Mouse (Mus musculus): ENCODE results near the gene Ubxn11. TPM values are rescaled to one million over a fixed set of nuclear protein-coding genes. Genes with fewer than 3 reads are reported as not detected.

The Ubxn11 gene
- total and polyA plus RNA-seq, 3 experiments: 6.0 to 38.8 (median 18.8) TPM

DNA sequence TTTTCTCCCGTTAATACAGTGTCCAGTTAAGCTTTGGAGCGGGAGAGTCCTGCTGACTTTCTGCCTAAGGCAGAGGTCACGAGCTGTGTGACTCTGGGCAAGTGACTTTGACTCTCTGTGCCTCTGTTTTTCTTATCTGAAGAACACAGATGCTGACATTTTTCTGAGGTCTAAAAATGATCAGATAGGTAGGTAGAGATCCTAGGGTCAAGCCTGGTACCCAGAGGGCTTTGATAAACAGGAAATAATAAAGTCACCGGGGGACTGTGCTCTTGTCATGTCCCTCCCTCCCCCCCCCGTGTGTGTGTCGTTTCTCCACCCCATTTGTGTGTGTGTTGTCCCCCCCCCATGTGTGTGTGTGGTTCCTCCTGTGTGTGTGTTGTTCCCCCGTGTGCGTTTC, 39.8 kb upstream of the Ubxn11 start:
- no peak overlapping the region for H3K9ac ChIP-seq (ENCODE audit: insufficient read depth, low read depth)
- TF ChIP-seq KAT2A (IDR thresholded peaks at IDR 0.05; ENCODE audit: insufficient replicate concordance, low read length) (no peak), ZNF384 (IDR thresholded peaks at IDR 0.05; ENCODE audit: low read depth, low read length) (no peak), JUND (conservative IDR thresholded peaks at IDR 0.05; ENCODE audit: low read depth, low read length) (no peak), E2F4 (IDR thresholded peaks at IDR 0.05; ENCODE audit: insufficient replicate concordance, low read depth, low read length) (no peak), UBTF (IDR thresholded peaks at IDR 0.05; ENCODE audit: low read depth, low read length) (no peak)
- H3K27me3 ChIP-seq (replicated peaks): no peaks in the 10 kb centered on the region
- dilution Hi-C loops (cut with MboI; ENCODE audit: extremely low pct_ligation_motif_present, extremely low pct_unique_long_range_greater_than_20kb, low sequenced_read_pairs): no loop called here
- no peak overlapping the region for H3K27ac ChIP-seq (ENCODE audit: insufficient read depth, low read depth)
- H3K4me2 ChIP-seq (ENCODE audit: insufficient read depth, low read depth, poor library complexity, severe bottlenecking): no peak overlapping the region
- no peaks in the 10 kb centered on the region for H3K36me3 ChIP-seq (replicated peaks in 1 of 2; ENCODE audit: control insufficient read depth in 1 of 2, insufficient read depth in 1 of 2, low read length in 1 of 2)
- in situ Hi-C loops (cut with MboI; ENCODE audit: low pct_ligation_motif_present, low pct_unique_long_range_greater_than_20kb, low sequenced_read_pairs): no loop called here
- no peak overlapping the region for H3K4me3 ChIP-seq (replicated peaks in 1 of 3; ENCODE audit: low read depth in 2 of 3, low read length in 2 of 3, poor library complexity in 1 of 3)
- H3K4me1 ChIP-seq (ENCODE audit: control insufficient read depth in 1 of 2, insufficient read depth in 2 of 2): peaks cover 5 to 24% of the 10 kb centered on the region in 2 experiments; a peak in 2 of 4 replicates
- H3K9me3 ChIP-seq (replicated peaks; ENCODE audit: low read length): no peaks in the 10 kb centered on the region
- no peaks in the 10 kb centered on the region for H3K79me2 ChIP-seq (replicated peaks; ENCODE audit: control insufficient read depth, extremely low read depth, insufficient read depth, poor library complexity, severe bottlenecking)
- no peak for DNase-seq (ENCODE audit: extremely low read depth)

DNA sequence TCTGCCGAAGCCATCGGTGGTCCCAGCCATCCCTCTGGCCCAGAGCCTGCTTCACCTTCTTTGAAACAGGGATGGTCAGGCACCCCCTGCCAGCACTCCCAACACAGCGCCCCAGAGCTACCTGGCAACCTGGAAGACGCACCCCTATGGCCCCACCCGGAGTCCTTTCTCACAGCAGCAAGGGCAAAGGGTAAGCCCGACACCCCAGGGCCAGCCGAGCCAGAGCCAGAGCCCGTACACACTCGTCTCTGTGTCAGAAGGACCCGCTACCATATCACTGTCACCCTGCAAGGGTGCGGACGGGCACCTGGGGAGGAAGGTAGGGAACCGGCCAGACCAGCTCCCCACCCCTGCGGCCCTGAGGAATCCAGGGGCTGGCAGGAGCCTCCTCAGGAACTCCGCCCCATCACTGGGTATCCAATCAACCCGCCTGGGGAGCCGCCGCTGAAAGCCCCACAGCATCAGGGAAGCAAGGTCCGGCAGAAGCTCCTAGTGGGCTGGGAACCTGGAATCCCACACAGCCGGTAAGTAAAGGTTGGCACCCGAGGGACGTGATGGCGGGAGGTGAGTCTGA, 36.9 kb upstream of the Ubxn11 start:
- Histone ChIP-seq H3K4me3 (replicated peaks in 1 of 3; ENCODE audit: low read depth in 2 of 3, low read length in 2 of 3, poor library complexity in 1 of 3) (no peak overlapping the region), H3K9ac (ENCODE audit: insufficient read depth, low read depth) (no peak overlapping the region), H3K4me2 (ENCODE audit: insufficient read depth, low read depth, poor library complexity, severe bottlenecking) (no peak overlapping the region), H3K27ac (ENCODE audit: insufficient read depth, low read depth) (no peak overlapping the region), H3K79me2 (replicated peaks; ENCODE audit: control insufficient read depth, extremely low read depth, insufficient read depth, poor library complexity, severe bottlenecking) (no peaks in the 10 kb centered on the region), H3K27me3 (replicated peaks) (no peaks in the 10 kb centered on the region), H3K9me3 (replicated peaks; ENCODE audit: low read length) (no peaks in the 10 kb centered on the region), H3K4me1 (ENCODE audit: control insufficient read depth in 1 of 2, insufficient read depth in 2 of 2) (peaks cover 3 to 20% of the 10 kb centered on the region in 2 experiments), H3K36me3 (replicated peaks in 1 of 2; ENCODE audit: control insufficient read depth in 1 of 2, insufficient read depth in 1 of 2, low read length in 1 of 2) (no peaks in the 10 kb centered on the region)
- TF ChIP-seq ZNF384 (IDR thresholded peaks at IDR 0.05; ENCODE audit: low read depth, low read length): no peak
- no peak for TF ChIP-seq IRF4 (IDR thresholded peaks at IDR 0.05; ENCODE audit: low read depth, low read length)
- TF ChIP-seq MXI1 (IDR thresholded peaks at IDR 0.05; ENCODE audit: low read depth, low read length): no peak
- no peak for TF ChIP-seq MYC (IDR thresholded peaks at IDR 0.05; ENCODE audit: low read depth, low read length)
- TF ChIP-seq USF2 (conservative IDR thresholded peaks at IDR 0.05; ENCODE audit: low read depth, low read length): no peak
- TF ChIP-seq JUN (IDR thresholded peaks at IDR 0.05; ENCODE audit: insufficient read depth, low read depth, low read length): no peak
- TF ChIP-seq GABPA (IDR thresholded peaks at IDR 0.05; ENCODE audit: insufficient replicate concordance, low read depth, low read length): no peak
- no peak for TF ChIP-seq PAX5 (IDR thresholded peaks at IDR 0.05; ENCODE audit: low read length)
- no peak for TF ChIP-seq KAT2A (IDR thresholded peaks at IDR 0.05; ENCODE audit: insufficient replicate concordance, low read length)
- DNase-seq (ENCODE audit: extremely low read depth): no peak
- dilution Hi-C loops (cut with MboI; ENCODE audit: extremely low pct_ligation_motif_present, extremely low pct_unique_long_range_greater_than_20kb, low sequenced_read_pairs) (no loop called here), in situ Hi-C loops (cut with MboI; ENCODE audit: low pct_ligation_motif_present, low pct_unique_long_range_greater_than_20kb, low sequenced_read_pairs) (no loop called here)

- Histone ChIP-seq H3K9me3 (replicated peaks; ENCODE audit: low read length) (no peaks in the 10 kb centered on the region), H3K27me3 (replicated peaks) (peaks cover 1% of the 10 kb centered on the region), H3K36me3 (replicated peaks in 1 of 2; ENCODE audit: control insufficient read depth in 1 of 2, insufficient read depth in 1 of 2, low read length in 1 of 2) (no peaks in the 10 kb centered on the region), H3K4me2 (ENCODE audit: insufficient read depth, low read depth, poor library complexity, severe bottlenecking) (no peak overlapping the region), H3K4me3 (replicated peaks in 1 of 3; ENCODE audit: low read depth in 2 of 3, low read length in 2 of 3, poor library complexity in 1 of 3) (no peak overlapping the region), H3K27ac (ENCODE audit: insufficient read depth, low read depth) (no peak overlapping the region), H3K4me1 (ENCODE audit: control insufficient read depth in 1 of 2, insufficient read depth in 2 of 2) (peaks cover 3 to 12% of the 10 kb centered on the region in 2 experiments), H3K9ac (ENCODE audit: insufficient read depth, low read depth) (no peak overlapping the region), H3K79me2 (replicated peaks; ENCODE audit: control insufficient read depth, extremely low read depth, insufficient read depth, poor library complexity, severe bottlenecking) (no peaks in the 10 kb centered on the region)
- TF ChIP-seq RCOR1 (conservative IDR thresholded peaks at IDR 0.05; ENCODE audit: low read depth, low read length): no peak
- TF ChIP-seq MAFK (IDR thresholded peaks at IDR 0.05; ENCODE audit: insufficient replicate concordance, low read length): no peak
- no peak for TF ChIP-seq MYC (IDR thresholded peaks at IDR 0.05; ENCODE audit: low read depth, low read length)
- TF ChIP-seq BHLHE40 (IDR thresholded peaks at IDR 0.05; ENCODE audit: low read depth, low read length): no peak
- DNase-seq (ENCODE audit: extremely low read depth): no peak
- dilution Hi-C loops (cut with MboI; ENCODE audit: extremely low pct_ligation_motif_present, extremely low pct_unique_long_range_greater_than_20kb, low sequenced_read_pairs): no loop called here
- in situ Hi-C loops (cut with MboI; ENCODE audit: low pct_ligation_motif_present, low pct_unique_long_range_greater_than_20kb, low sequenced_read_pairs): no loop called here
Measured at GRCm38 (mm10) chr4:134067383-134067782, 35.0 kb upstream of the Ubxn11 start.

Data from CH12.LX (cell line).